Mouse (Mus musculus) embryonic facial prominence, embryonic 10.5 days (tissue): ENCODE measurements around the gene Tas1r1. TPM values are rescaled to one million over a fixed set of nuclear protein-coding genes. Genes with fewer than 3 reads are reported as not detected.
"Not testable (repeated sequence)": the region's sequence is repeated elsewhere in the genome, so short reads cannot be mapped to it uniquely, and the experiment has no call there.

Experiments
- DNase-seq: peaks from one replicate; pipeline ENCODE4 v3.0.0-alpha.2; 2017; ENCODE audit warnings: low spot score
- H3K27ac ChIP-seq: fragments of 300-500 bp; sonication (generic); replicated peaks from 2 replicates; pipeline ENCODE4 v1.5.1; 2016; ENCODE audit warnings: mild to moderate bottlenecking
- H3K27me3 ChIP-seq: fragments of 300-500 bp; sonication (generic); replicated peaks from 2 replicates; pipeline ENCODE4 v1.6.1; 2016; ENCODE audit warnings: low read depth, mild to moderate bottlenecking; ENCODE audit not compliant: poor library complexity, severe bottlenecking
- H3K36me3 ChIP-seq: fragments of 300-500 bp; sonication (generic); replicated peaks from 2 replicates; pipeline ENCODE4 v1.6.1; 2016; ENCODE audit warnings: mild to moderate bottlenecking, moderate library complexity
- H3K4me1 ChIP-seq: fragments of 300-500 bp; sonication (generic); 2 replicates; pipeline ENCODE4 v1.6.1; 2016
- H3K4me3 ChIP-seq: fragments of 300-500 bp; sonication (generic); 2 replicates; pipeline ENCODE4 v1.5.1; 2016; ENCODE audit warnings: mild to moderate bottlenecking, moderate library complexity
- H3K9me3 ChIP-seq: fragments of 300-500 bp; sonication (generic); 2 replicates; pipeline ENCODE4 v1.6.1; 2016; ENCODE audit warnings: mild to moderate bottlenecking
- WGBS: fragments of 180-500 bp; shearing (Covaris S2); methylation state at CpG from one replicate; pipeline ENCODE4 v1.1.7; 2016; 5-methylcytosine and 5-hydroxymethylcytosine counted together
- polyA plus RNA-seq: library from polyadenylated mRNA; unstranded; fragments of >200 nt; fragmentation: Nextera tagmentation; extraction: Ambion mirVana; gene quantifications from 2 replicates; pipeline ENCODE4 v1.2.1, GENCODE M21; 2016

Tas1r1 gene
- polyA plus RNA-seq, 1 experiment from 2014 or later: 0.50 TPM

DNA sequence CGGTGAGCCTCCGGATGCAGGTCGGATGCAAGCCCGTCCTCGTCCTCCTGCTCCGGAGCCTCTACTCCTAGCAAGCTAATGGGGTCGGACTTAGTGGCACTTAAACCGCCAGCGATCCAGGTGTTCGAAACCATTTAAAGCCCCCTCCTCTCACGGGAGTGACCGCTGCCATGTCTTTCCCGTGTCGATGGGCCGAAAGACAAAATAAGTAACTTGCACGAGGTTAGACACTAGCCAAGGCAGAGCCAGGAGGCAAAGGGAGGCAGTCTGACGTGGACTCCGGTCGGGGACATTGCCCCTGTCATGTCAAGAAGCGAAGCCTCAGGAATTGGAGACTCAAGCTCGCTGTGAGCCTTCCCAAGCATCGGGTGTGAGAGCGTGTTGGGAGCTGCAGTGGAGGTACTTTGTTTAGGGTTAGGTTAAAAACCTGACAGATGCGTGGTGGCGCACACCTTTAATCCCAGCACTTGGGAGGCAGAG lies 1.5 kb upstream of the Tas1r1 start:
- WGBS: 4% methylated on average over 25 of the region's 25 CpGs
- no peak for DNase-seq
- Histone ChIP-seq H3K4me3 (peak overlapping the region; percentile 100), H3K9me3 (no peaks in the 10 kb centered on the region), H3K27me3 (no peaks in the 10 kb centered on the region), H3K36me3 (peaks cover 40% of the 10 kb centered on the region), H3K27ac (peak overlapping the region; percentile 90), H3K4me1 (peaks cover 29% of the 10 kb centered on the region)

- Histone ChIP-seq H3K36me3 (peaks cover 34% of the 10 kb centered on the region), H3K4me1 (peaks cover 29% of the 10 kb centered on the region), H3K4me3 (peak within 1 kb of the TSS; percentile 100), H3K27me3 (peaks cover 3% of the 10 kb centered on the region; the same call in 1 of the 2 replicates), H3K9me3 (no peaks in the 10 kb centered on the region), H3K27ac (peak within 1 kb of the TSS; percentile 90)
- peak; percentile 97 for DNase-seq
- under 1% methylated on average over 86 of the region's 86 CpGs for WGBS
Measured at GRCm38 (mm10) chr4:152038985-152039830, 840 bp upstream of the Tas1r1 start, which contains the start of gene Nol9. Gene Nol9 (plus strand): TSS chr4:152039321.

DNA sequence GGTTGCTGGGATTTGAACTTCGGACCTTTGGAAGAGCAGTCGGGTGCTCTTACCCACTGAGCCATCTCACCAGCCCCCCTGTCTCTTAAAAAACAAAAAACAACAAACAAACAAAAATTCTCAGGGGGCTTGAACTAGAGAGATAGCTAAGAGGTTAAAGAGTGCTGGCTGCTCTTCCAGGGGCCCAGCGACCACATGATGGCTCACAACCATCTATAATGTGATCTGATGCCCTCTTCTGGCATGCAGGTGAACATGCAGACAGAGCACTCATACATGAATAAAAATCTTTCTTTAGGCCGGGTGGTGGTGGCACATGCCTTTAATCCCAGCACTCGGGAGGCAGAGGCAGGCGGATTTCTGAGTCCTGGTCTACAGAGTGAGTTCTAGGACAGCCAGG lies 1.9 kb downstream of the Tas1r1 start:
- peaks cover 15% of the 10 kb centered on the region for H3K27me3 ChIP-seq
- peaks cover 40% of the 10 kb centered on the region for H3K4me1 ChIP-seq
- DNase-seq, H3K4me3 ChIP-seq, H3K9me3 ChIP-seq, H3K27ac ChIP-seq, H3K36me3 ChIP-seq: not testable (repeated sequence)
- 91% methylated on average over 6 of the region's 6 CpGs for WGBS

DNA sequence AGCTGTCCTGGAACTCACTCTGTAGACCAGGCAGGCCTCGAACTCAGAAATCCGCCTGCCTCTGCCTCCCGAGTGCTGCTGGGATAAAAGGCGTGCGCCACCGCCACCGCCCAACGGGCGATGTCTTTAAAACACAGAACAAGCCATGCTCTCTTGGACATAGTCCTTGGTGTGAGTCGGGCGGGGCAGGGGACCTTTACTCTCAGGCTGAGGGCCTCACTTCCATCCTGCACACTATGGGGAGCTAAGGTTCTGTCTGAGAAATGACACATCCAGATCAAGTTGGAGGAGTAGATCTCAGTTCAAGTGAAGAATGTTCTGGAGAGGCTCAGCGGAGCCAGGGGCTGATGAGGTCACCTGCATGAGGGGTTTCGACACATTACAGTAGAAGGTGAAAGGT lies 5.4 kb downstream of the Tas1r1 start:
- no peak for DNase-seq
- Histone ChIP-seq H3K9me3 (no peaks in the 10 kb centered on the region), H3K27ac (no peak overlapping the region), H3K27me3 (peaks cover 21% of the 10 kb centered on the region), H3K36me3 (no peaks in the 10 kb centered on the region), H3K4me3 (no peak overlapping the region), H3K4me1 (peaks cover 31% of the 10 kb centered on the region)
- WGBS: 88% methylated on average over 13 of the region's 13 CpGs

- peaks cover 59% of the 10 kb centered on the region for H3K4me1 ChIP-seq
- peaks cover 21% of the 10 kb centered on the region for H3K27me3 ChIP-seq
- no peaks in the 10 kb centered on the region for H3K9me3 ChIP-seq
- no peak overlapping the region for H3K27ac ChIP-seq
- H3K4me3 ChIP-seq: no peak overlapping the region
- H3K36me3 ChIP-seq: peaks cover 13% of the 10 kb centered on the region
- no peak for DNase-seq
- 75% methylated on average over 4 of the region's 4 CpGs for WGBS
Measured at GRCm38 (mm10) chr4:152029997-152030396, 8.4 kb downstream of the Tas1r1 start.

GRCm38 (mm10) chr4:152029087-152029486 lies 9.3 kb downstream of the Tas1r1 start:
- H3K27ac ChIP-seq: no peak overlapping the region
- H3K27me3 ChIP-seq: peaks cover 17% of the 10 kb centered on the region
- peak overlapping the region; percentile 85; the same call in 1 of the 2 replicates for H3K4me3 ChIP-seq
- peaks cover 22% of the 10 kb centered on the region for H3K36me3 ChIP-seq
- peaks cover 65% of the 10 kb centered on the region for H3K4me1 ChIP-seq
- no peak for DNase-seq
- WGBS: 51% methylated on average over 5 of the region's 5 CpGs
- no peaks in the 10 kb centered on the region for H3K9me3 ChIP-seq

GRCm38 (mm10) chr4:152028456-152028855 lies 9.9 kb downstream of the Tas1r1 start:
- Histone ChIP-seq H3K27me3 (peaks cover 16% of the 10 kb centered on the region), H3K4me1 (peaks cover 65% of the 10 kb centered on the region), H3K27ac (no peak overlapping the region), H3K4me3 (peak overlapping the region; percentile 85), H3K36me3 (peaks cover 29% of the 10 kb centered on the region), H3K9me3 (no peaks in the 10 kb centered on the region)
- WGBS: 67% methylated on average over 15 of the region's 15 CpGs
- DNase-seq: no peak

DNA sequence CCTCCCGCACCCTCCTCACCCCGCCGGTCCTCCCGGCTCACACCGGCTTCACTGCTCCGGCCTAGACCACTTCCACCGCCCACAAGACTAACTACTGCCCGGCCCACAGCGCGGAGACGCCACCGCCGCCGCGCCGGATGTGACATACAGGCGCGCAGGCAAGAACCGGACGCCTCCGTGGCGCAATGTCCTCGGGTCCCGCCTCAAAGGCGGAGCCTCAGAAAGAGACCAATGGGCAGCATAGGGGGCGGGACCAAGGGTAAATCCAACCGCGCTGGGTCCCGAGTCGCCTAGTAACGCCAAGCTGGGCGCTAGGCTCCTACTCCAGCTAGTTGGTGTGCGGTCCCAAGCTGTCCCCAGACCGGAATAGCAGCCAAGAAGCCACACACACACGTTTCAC lies 10.8 kb downstream of the Tas1r1 start, which contains the start of gene Zbtb48:
TSS of gene Zbtb48 (minus strand) at position 148 of the 400 bp plus-strand sequence.
- peak within 1 kb of the TSS; percentile 85 for H3K4me3 ChIP-seq
- peak within 1 kb of the TSS; percentile 88 for H3K27ac ChIP-seq
- peaks cover 38% of the 10 kb centered on the region for H3K36me3 ChIP-seq
- peaks cover 15% of the 10 kb centered on the region for H3K27me3 ChIP-seq
- DNase-seq: peak; percentile 96
- H3K9me3 ChIP-seq: no peaks in the 10 kb centered on the region
- peaks cover 64% of the 10 kb centered on the region for H3K4me1 ChIP-seq
- under 1% methylated on average over 35 of the region's 35 CpGs for WGBS

- DNase-seq: no peak
- Histone ChIP-seq H3K9me3 (no peaks in the 10 kb centered on the region), H3K4me1 (peaks cover 58% of the 10 kb centered on the region), H3K36me3 (peaks cover 44% of the 10 kb centered on the region), H3K4me3 (peak overlapping the region; percentile 85), H3K27ac (peak overlapping the region; percentile 88), H3K27me3 (peaks cover 9% of the 10 kb centered on the region)
- 2% methylated on average over 41 of the region's 41 CpGs for WGBS
Measured at GRCm38 (mm10) chr4:152026751-152027508, 11.4 kb downstream of the Tas1r1 start.

DNA sequence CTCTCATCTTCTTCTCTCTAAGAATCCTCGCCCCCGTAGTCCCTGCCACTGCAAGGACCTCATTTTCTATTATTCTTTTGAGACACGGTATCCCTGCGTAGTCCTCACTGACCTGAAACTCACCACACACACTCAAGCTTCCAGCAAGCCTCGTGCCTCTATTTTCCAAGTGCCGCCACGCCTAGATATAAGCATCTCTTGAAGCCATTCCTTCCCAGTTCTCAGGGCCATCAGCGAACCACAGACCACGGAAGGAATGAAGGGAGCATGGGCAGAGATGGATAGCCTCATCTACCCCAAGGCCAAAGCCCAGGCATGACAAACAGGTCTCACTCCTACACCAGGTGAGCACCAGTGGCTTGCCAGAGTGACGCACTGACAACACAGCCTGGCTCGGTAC lies 13.8 kb downstream of the Tas1r1 start:
- no peak for DNase-seq
- H3K36me3 ChIP-seq: peaks cover 68% of the 10 kb centered on the region
- H3K4me3 ChIP-seq: no peak overlapping the region

GRCm38 (mm10) chr4:152022506-152022905 lies 15.9 kb downstream of the Tas1r1 start:
- peaks cover 88% of the 10 kb centered on the region for H3K36me3 ChIP-seq

More for the DNA sequence above, 13.8 kb downstream of the Tas1r1 start:
- no peak overlapping the region for H3K27ac ChIP-seq
- 0 out of 2 replicates have a peak, but pooled peaks cover 6% of the 10 kb centered on the region for H3K27me3 ChIP-seq
- no peaks in the 10 kb centered on the region for H3K9me3 ChIP-seq
- peaks cover 44% of the 10 kb centered on the region for H3K4me1 ChIP-seq
- 94% methylated on average over 11 of the region's 11 CpGs for WGBS

DNA sequence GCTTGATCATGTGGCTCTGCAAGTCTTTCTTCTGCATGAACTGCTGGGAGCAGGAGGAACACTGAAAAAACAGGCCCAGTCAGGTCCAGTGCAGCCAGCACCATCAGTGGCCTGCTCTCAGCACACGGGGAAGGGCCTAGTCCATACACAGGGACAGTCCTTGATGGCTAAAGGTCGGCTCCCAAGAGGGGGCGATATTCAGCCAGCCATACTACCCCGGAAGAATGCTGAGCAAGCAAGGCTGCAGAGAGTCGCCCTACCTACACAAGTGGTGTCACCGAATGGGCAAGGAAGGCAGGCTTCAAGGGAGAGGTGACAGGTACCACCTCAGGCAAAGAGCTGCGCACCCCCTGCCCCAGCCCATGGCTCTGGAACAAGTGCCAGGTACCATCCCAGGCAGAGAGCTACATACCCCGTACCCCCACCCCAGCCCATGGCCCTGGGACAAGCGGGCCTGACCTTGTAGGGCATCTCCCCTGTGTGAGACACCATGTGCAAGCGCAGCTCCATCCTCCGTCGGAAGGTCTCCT lies 16.7 kb downstream of the Tas1r1 start:
- H3K9me3 ChIP-seq: no peaks in the 10 kb centered on the region
- H3K4me1 ChIP-seq: peaks cover 22% of the 10 kb centered on the region
- H3K4me3 ChIP-seq: no peak overlapping the region; the same call in 1 of the 2 replicates
- DNase-seq: no peak
- peaks cover 96% of the 10 kb centered on the region for H3K36me3 ChIP-seq
- no peaks in the 10 kb centered on the region for H3K27me3 ChIP-seq
- H3K27ac ChIP-seq: no peak overlapping the region
- WGBS: 76% methylated on average over 12 of the region's 12 CpGs

More at GRCm38 (mm10) chr4:152022506-152022905, 15.9 kb downstream of the Tas1r1 start:
- Histone ChIP-seq H3K9me3 (no peaks in the 10 kb centered on the region), H3K27ac (no peak overlapping the region), H3K27me3 (no peaks in the 10 kb centered on the region), H3K4me3 (no peak overlapping the region), H3K4me1 (peaks cover 30% of the 10 kb centered on the region)
- 89% methylated on average over 8 of the region's 8 CpGs for WGBS
- no peak for DNase-seq
